Mouse (Mus musculus): Measurements from ENCODE around the gene Uprt.

The Uprt gene

GRCm38 (mm10) chrX:104482572-104483443 lies at the start of gene Uprt:
Gene Uprt, plus strand, starts transcription at chrX:104482818.
- DNase-seq, result peak; percentile 68

- peak; percentile 5 for DNase-seq
Observed at GRCm38 (mm10) chrX:104433456-104433855, 49.2 kb upstream of the Uprt start.

- DNase-seq, result no peak
Observed at GRCm38 (mm10) chrX:104452433-104452832, 30.2 kb upstream of the Uprt start.

- DNase-seq, result no peak
Observed at GRCm38 (mm10) chrX:104461755-104462154, 20.9 kb upstream of the Uprt start.

- no peak for DNase-seq
Observed at GRCm38 (mm10) chrX:104464376-104464775, 18.2 kb upstream of the Uprt start.

- no peak for DNase-seq
Observed at GRCm38 (mm10) chrX:104478041-104478440, 4.6 kb upstream of the Uprt start.

GRCm38 (mm10) chrX:104483444-104483808 lies 808 bp downstream of the Uprt start:
- peak; percentile 27 for DNase-seq

- DNase-seq, result no peak
Observed at GRCm38 (mm10) chrX:104485596-104485995, 3.0 kb downstream of the Uprt start.

- no peak for DNase-seq
Observed at GRCm38 (mm10) chrX:104488036-104488435, 5.4 kb downstream of the Uprt start.

- no peak for DNase-seq
Observed at GRCm38 (mm10) chrX:104488870-104489467, 6.4 kb downstream of the Uprt start.

- DNase-seq, result no peak
Observed at GRCm38 (mm10) chrX:104489626-104490355, 7.2 kb downstream of the Uprt start.

- no peak for DNase-seq
Observed at GRCm38 (mm10) chrX:104501765-104502164, 19.1 kb downstream of the Uprt start.

- DNase-seq, result no peak
Observed at GRCm38 (mm10) chrX:104542635-104543034, 60.0 kb downstream of the Uprt start.

GRCm38 (mm10) chrX:104543919-104544595 lies 61.4 kb downstream of the Uprt start:
- DNase-seq, result no peak

GRCm38 (mm10) chrX:104545283-104545682 lies 62.7 kb downstream of the Uprt start:
- DNase-seq, result no peak
